Mouse (Mus musculus): ENCODE measurements around the gene Plcb3. TPM values are rescaled to one million over a fixed set of nuclear protein-coding genes. Genes with fewer than 3 reads are reported as not detected.

Gene Plcb3
- total RNA-seq, 1 experiment from 2014 or later: 9.6 TPM

Other genes with a start within 250 kb of the Plcb3 start
- gene Rps6ka4, start 135.8 kb downstream of the Plcb3 start, total RNA-seq (2023): 28.9 TPM
- gene Ccdc88b, start 118.3 kb downstream of the Plcb3 start, total RNA-seq (2023): 98.6 TPM
- gene Trmt112, start 66.8 kb downstream of the Plcb3 start, total RNA-seq (2023): 122 TPM
- 72.4 TPM for gene Prdx5, start 66.4 kb downstream of the Plcb3 start, total RNA-seq (2023)
- gene Esrra, start 54.7 kb downstream of the Plcb3 start, total RNA-seq (2023): 32.5 TPM
- gene Catsperz, start 51.1 kb downstream of the Plcb3 start, total RNA-seq (2023): not detected
- gene Kcnk4, start 42.0 kb downstream of the Plcb3 start, total RNA-seq (2023): not detected
- gene Bad, start 34.6 kb downstream of the Plcb3 start, total RNA-seq (2023): 8.7 TPM
- gene Gpr137, start 34.0 kb downstream of the Plcb3 start, total RNA-seq (2023): 9.8 TPM
- gene Ppp1r14b, start 1.5 kb downstream of the Plcb3 start, total RNA-seq (2023): 128 TPM
- gene Fkbp2, start 4.0 kb upstream of the Plcb3 start, total RNA-seq (2023): 20.2 TPM
- 8.7 TPM for gene Vegfb, start 11.2 kb upstream of the Plcb3 start, total RNA-seq (2023)
- 29.2 TPM for gene Dnajc4, start 16.1 kb upstream of the Plcb3 start, total RNA-seq (2023)
- gene Nudt22, start 19.6 kb upstream of the Plcb3 start, total RNA-seq (2023): 5.4 TPM
- 3.8 TPM for gene Trpt1, start 19.7 kb upstream of the Plcb3 start, total RNA-seq (2023)
- 189 TPM for gene Fermt3, start 43.0 kb upstream of the Plcb3 start, total RNA-seq (2023)
- 103 TPM for gene Stip1, start 63.5 kb upstream of the Plcb3 start, total RNA-seq (2023)
- 15.5 TPM for gene Macrod1, start 80.3 kb upstream of the Plcb3 start, total RNA-seq (2023)
- gene Flrt1, start 129.3 kb upstream of the Plcb3 start, total RNA-seq (2023): 0.30 TPM
- gene Otub1, start 229.8 kb upstream of the Plcb3 start, total RNA-seq (2023): 102 TPM
- 246 TPM for gene Cox8a, start 241.1 kb upstream of the Plcb3 start, total RNA-seq (2023)